Mouse (Mus musculus) liver, adult 2 months (tissue): Measurements from ENCODE around the gene Galnt18. TPM values are rescaled to one million over a fixed set of nuclear protein-coding genes. Genes with fewer than 3 reads are reported as not detected.

ENCODE experiments used
- DNase-seq: peaks from one replicate; pipeline ENCODE4 v3.0.0-alpha.2; 2011; ENCODE audit warnings: low read depth, low spot score; ENCODE audit errors: extremely low read depth
- H3K27ac ChIP-seq: fragments of 200-500 bp; replicated peaks from 2 replicates; pipeline ENCODE4 v1.5.1; 2012; ENCODE audit warnings: low read depth, mild to moderate bottlenecking, control low read depth, inconsistent platforms, low read length; ENCODE audit not compliant: insufficient read depth
- H3K27me3 ChIP-seq: fragments of 200-500 bp; 2 replicates; pipeline ENCODE4 v1.6.1; 2012; ENCODE audit warnings: mild to moderate bottlenecking, moderate library complexity, low read length, inconsistent platforms; ENCODE audit not compliant: control insufficient read depth, insufficient read depth
- H3K36me3 ChIP-seq: fragments of 200-500 bp; 2 replicates; pipeline ENCODE4 v1.6.1; 2012; ENCODE audit warnings: low read length, inconsistent platforms; ENCODE audit not compliant: control insufficient read depth, insufficient read depth
- H3K4me1 ChIP-seq: fragments of 200-500 bp; 2 replicates; pipeline ENCODE4 v1.6.1; 2011; ENCODE audit warnings: low read length; ENCODE audit not compliant: control insufficient read depth, insufficient read depth
- H3K4me3 ChIP-seq: fragments of 200-500 bp; 2 replicates; pipeline ENCODE4 v1.5.1; 2011; ENCODE audit warnings: low read depth, mild to moderate bottlenecking, control low read depth, low read length, moderate library complexity; ENCODE audit not compliant: insufficient read depth
- H3K79me2 ChIP-seq: fragments of 200-500 bp; 2 replicates; pipeline ENCODE4 v1.6.1; 2012; ENCODE audit warnings: inconsistent platforms, mild to moderate bottlenecking, low read length, moderate library complexity; ENCODE audit not compliant: control insufficient read depth, insufficient read depth
- H3K9ac ChIP-seq: fragments of 200-500 bp; 2 replicates; pipeline ENCODE4 v1.6.1; 2012; ENCODE audit warnings: low read depth, mild to moderate bottlenecking, control low read depth, inconsistent platforms, low read length
- CTCF ChIP-seq: fragments of 200-500 bp; IDR thresholded peaks from 2 replicates; pipeline ENCODE4 v1.5.1; 2011; ENCODE audit warnings: low read depth, low read length, control low read depth
- POLR2A ChIP-seq: fragments of 200-500 bp; IDR thresholded peaks from 2 replicates; pipeline ENCODE4 v1.6.1; 2011; ENCODE audit warnings: low read length, control low read depth; ENCODE audit not compliant: insufficient read depth; ENCODE audit errors: extremely low read depth
- WGBS: fragments of 180-500 bp; shearing (Covaris S2); methylation state at CpG from one replicate; pipeline ENCODE4 v1.1.7; 2018; 5-methylcytosine and 5-hydroxymethylcytosine counted together
- polyA plus RNA-seq: library from polyadenylated mRNA; depleted of rRNA; stranded (reverse); fragments of >200 nt; gene quantifications from 2 replicates; pipeline ENCODE4 v1.2.3, GENCODE M21; 2012; rRNA removed
- total RNA-seq: library from RNA; depleted of rRNA; stranded (reverse); fragments of >200 nt; gene quantifications from 2 replicates; pipeline ENCODE4 v1.2.3, GENCODE M21; 2014; rRNA removed

Galnt18 gene
- 1.4 and 1.9 TPM in 2 replicates for total RNA-seq
- 1.0 and 1.3 TPM in 2 replicates for polyA plus RNA-seq

DNA sequence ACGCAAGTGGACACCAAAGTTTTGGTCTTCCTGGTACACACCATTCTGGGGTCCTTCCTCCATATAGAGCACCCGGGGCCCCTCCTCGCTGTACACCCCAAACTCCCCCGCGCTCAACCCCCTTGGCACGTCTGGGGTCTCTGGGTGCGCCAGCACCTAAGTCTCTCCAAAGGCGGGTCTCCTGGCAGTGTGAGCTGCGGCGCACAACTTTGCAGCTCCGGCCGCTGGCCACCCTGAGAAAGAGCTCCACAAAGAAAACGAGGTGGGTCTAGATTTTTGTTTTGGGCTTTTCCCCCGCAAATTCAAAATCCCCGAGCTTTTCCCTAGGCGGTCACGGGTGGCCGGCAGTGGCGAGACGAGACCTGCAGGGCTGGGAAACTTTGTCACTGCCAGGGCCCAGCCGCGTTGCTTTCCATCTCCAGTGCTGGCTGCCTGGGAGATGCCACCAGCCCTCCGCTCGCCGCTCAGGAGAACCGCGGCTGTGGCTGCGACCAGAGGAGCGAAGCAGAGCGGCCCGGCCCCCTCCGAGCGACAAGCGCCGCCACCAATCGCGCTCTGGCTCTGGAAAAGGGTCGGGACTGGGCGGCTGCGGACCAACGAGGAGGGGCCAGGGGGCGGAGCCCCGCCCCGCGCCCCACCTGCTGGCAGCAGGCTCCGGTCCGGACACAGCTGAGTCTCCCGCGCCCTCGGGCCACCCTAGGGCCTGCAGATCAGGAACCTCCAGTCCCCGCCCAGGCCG, at the start of gene Galnt18:
Gene Galnt18 (minus strand): TSS at position 474 of the 739 bp plus-strand sequence.
- Histone ChIP-seq H3K36me3 (no peaks in the 10 kb centered on the region), H3K9ac (peak within 1 kb of the TSS; percentile 36), H3K4me1 (no peaks in the 10 kb centered on the region; the same call in 1 of the 2 replicates), H3K27me3 (no peaks in the 10 kb centered on the region), H3K79me2 (no peaks in the 10 kb centered on the region), H3K27ac (peak within 1 kb of the TSS; percentile 29; the same call in 1 of the 2 replicates), H3K4me3 (peak within 1 kb of the TSS; percentile 66)
- whole genome bisulfite sequencing, result 2% methylated on average over 52 of the region's 52 CpGs
- DNase-seq, result peak; percentile 17
- TF ChIP-seq POLR2A (no peak), CTCF (no peak)

GRCm38 (mm10) chr7:111827337-111827736, 47.6 kb upstream of the Galnt18 start:
- TF ChIP-seq CTCF (no peak), POLR2A (no peak)
- peak; percentile 61 for DNase-seq
- H3K27ac ChIP-seq, result no peak overlapping the region

DNA sequence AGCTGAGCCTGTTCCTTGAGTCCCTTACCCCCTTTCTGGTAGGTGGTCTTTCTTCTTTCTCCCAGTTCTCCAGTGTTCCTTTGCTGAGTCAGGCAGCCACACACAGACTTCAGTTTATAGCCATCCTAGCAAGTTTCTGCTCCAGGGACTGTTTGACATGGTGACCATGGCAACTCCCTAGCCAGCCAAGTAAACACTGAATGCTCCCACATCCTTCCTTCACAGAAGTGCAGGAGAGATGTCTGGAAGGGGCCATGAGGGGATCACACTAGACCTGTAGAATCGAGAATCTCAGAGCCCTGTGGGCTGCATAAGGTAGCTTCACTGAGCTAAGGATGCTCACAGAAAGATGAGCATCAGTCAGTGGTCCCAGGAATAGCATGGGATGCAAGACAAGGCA, 33.3 kb upstream of the Galnt18 start:
- Histone ChIP-seq H3K4me1 (no peaks in the 10 kb centered on the region), H3K27me3 (no peaks in the 10 kb centered on the region), H3K36me3 (no peaks in the 10 kb centered on the region), H3K79me2 (no peaks in the 10 kb centered on the region), H3K4me3 (no peak overlapping the region), H3K9ac (no peak overlapping the region), H3K27ac (no peak overlapping the region)
- no peak for DNase-seq
- WGBS, result 30% methylated on average over 1 of the region's 1 CpGs
- TF ChIP-seq POLR2A (no peak), CTCF (no peak)

More at GRCm38 (mm10) chr7:111827337-111827736, 47.6 kb upstream of the Galnt18 start:
- 56% methylated on average over 1 of the region's 1 CpGs for WGBS
- no peak overlapping the region for H3K9ac ChIP-seq
- no peaks in the 10 kb centered on the region for H3K27me3 ChIP-seq
- no peaks in the 10 kb centered on the region for H3K79me2 ChIP-seq
- H3K36me3 ChIP-seq, result no peaks in the 10 kb centered on the region
- no peaks in the 10 kb centered on the region for H3K4me1 ChIP-seq
- H3K4me3 ChIP-seq, result no peak overlapping the region

GRCm38 (mm10) chr7:111811036-111811435, 31.3 kb upstream of the Galnt18 start:
- no peaks in the 10 kb centered on the region for H3K27me3 ChIP-seq
- no peak for DNase-seq
- H3K4me1 ChIP-seq, result no peaks in the 10 kb centered on the region
- H3K27ac ChIP-seq, result no peak overlapping the region
- 73% methylated on average over 2 of the region's 2 CpGs for WGBS
- H3K36me3 ChIP-seq, result no peaks in the 10 kb centered on the region
- no peak for TF ChIP-seq CTCF
- no peak for TF ChIP-seq POLR2A
- H3K4me3 ChIP-seq, result no peak overlapping the region
- H3K79me2 ChIP-seq, result no peaks in the 10 kb centered on the region
- no peak overlapping the region for H3K9ac ChIP-seq

- WGBS, result 45% methylated on average over 3 of the region's 3 CpGs
- no peaks in the 10 kb centered on the region for H3K36me3 ChIP-seq
- DNase-seq, result no peak
- no peaks in the 10 kb centered on the region for H3K4me1 ChIP-seq
- TF ChIP-seq CTCF (no peak), POLR2A (no peak)
- H3K4me3 ChIP-seq, result no peak overlapping the region
- no peaks in the 10 kb centered on the region for H3K27me3 ChIP-seq
- no peaks in the 10 kb centered on the region for H3K79me2 ChIP-seq
- H3K27ac ChIP-seq, result no peak overlapping the region
- H3K9ac ChIP-seq, result no peak overlapping the region
These were observed 30.0 kb upstream of the Galnt18 start for GRCm38 (mm10) chr7:111809796-111810195.

DNA sequence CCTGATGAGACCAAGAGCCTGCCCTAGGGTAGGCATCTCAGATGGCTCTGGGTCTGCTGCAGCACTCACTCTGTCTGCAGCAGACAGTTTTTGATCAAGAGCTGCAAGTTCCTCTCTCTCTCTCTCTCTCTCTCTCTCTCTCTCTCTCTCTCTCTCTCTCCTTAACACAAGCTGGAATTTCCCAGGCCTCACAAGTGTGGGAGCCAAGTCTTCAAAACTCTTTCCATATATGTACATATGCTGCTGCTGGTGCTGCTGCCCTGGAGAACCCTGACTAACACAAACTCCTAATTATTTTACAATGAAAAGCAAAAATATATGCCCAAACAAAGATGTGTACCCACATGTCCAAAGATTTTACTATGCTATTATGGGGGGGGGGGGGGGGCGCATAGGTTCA, 26.3 kb upstream of the Galnt18 start:
- Histone ChIP-seq H3K79me2 (no peaks in the 10 kb centered on the region), H3K4me1 (no peaks in the 10 kb centered on the region), H3K36me3 (no peaks in the 10 kb centered on the region), H3K27me3 (0 out of 2 replicates have a peak, but pooled peaks cover 2% of the 10 kb centered on the region), H3K9ac (no peak overlapping the region), H3K27ac (no peak overlapping the region), H3K4me3 (no peak overlapping the region)
- DNase-seq, result no peak
- 87% methylated on average over 1 of the region's 1 CpGs for WGBS
- TF ChIP-seq POLR2A, result no peak
- TF ChIP-seq CTCF, result no peak
